Mouse (Mus musculus) stomach, embryonic 15.5 days (tissue): ENCODE data around the gene Mast4. TPM values are rescaled to one million over a fixed set of nuclear protein-coding genes. Genes with fewer than 3 reads are reported as not detected.
A peak's percentile ranks its signal among the peaks of the same experiment; 100 is the strongest.

Source experiments
- ATAC-seq: fragments of 200-750 bp; cut with Nextera tagmentation; 2 replicates; pipeline ENCODE4 v1.8.0; 2017; ENCODE audit warnings: low read depth, moderate number of reproducible peaks, moderate TSS enrichment; ENCODE audit not compliant: insufficient read depth, low FRiP score
- H3K27ac ChIP-seq: fragments of 300-500 bp; sonication (generic); 2 replicates; pipeline ENCODE4 v1.5.1; 2015; ENCODE audit warnings: mild to moderate bottlenecking, inconsistent platforms
- H3K27me3 ChIP-seq: fragments of 300-500 bp; sonication (generic); replicated peaks from 2 replicates; pipeline ENCODE4 v1.6.1; 2015; ENCODE audit warnings: inconsistent platforms
- H3K36me3 ChIP-seq: fragments of 300-500 bp; sonication (generic); 2 replicates; pipeline ENCODE4 v1.6.1; 2015; ENCODE audit warnings: inconsistent platforms
- H3K4me1 ChIP-seq: fragments of 300-500 bp; sonication (generic); 2 replicates; pipeline ENCODE4 v1.6.1; 2015; ENCODE audit warnings: inconsistent platforms
- H3K4me2 ChIP-seq: fragments of 300-500 bp; sonication (generic); 2 replicates; pipeline ENCODE4 v1.6.1; 2015; ENCODE audit warnings: mild to moderate bottlenecking, inconsistent platforms
- H3K4me3 ChIP-seq: fragments of 300-500 bp; sonication (generic); replicated peaks from 2 replicates; pipeline ENCODE4 v1.5.1; 2015; ENCODE audit warnings: inconsistent platforms
- H3K9ac ChIP-seq: fragments of 300-500 bp; sonication (generic); 2 replicates; pipeline ENCODE4 v1.6.1; 2015; ENCODE audit warnings: inconsistent platforms
- H3K9me3 ChIP-seq: fragments of 300-500 bp; sonication (generic); 2 replicates; pipeline ENCODE4 v1.6.1; 2016; ENCODE audit warnings: inconsistent platforms
- WGBS: fragments of 180-500 bp; shearing (Covaris S2); methylation state at CpG from one replicate; pipeline ENCODE4 v1.1.7; 2015; 5-methylcytosine and 5-hydroxymethylcytosine counted together
- polyA plus RNA-seq: library from polyadenylated mRNA; unstranded; fragments of >200 nt; fragmentation: Nextera tagmentation; extraction: Ambion mirVana; gene quantifications from 2 replicates; pipeline ENCODE4 v1.2.1, GENCODE M21; 2015

The Mast4 gene
- polyA plus RNA-seq, 1 experiment from 2014 or later, result 29.5 TPM

- no peaks in the 10 kb centered on the region for H3K9me3 ChIP-seq
- no peaks in the 10 kb centered on the region for H3K4me1 ChIP-seq
- 58% methylated on average over 17 of the region's 17 CpGs for WGBS
- no peaks in the 10 kb centered on the region for H3K27me3 ChIP-seq
- H3K4me2 ChIP-seq, result no peak overlapping the region
- H3K36me3 ChIP-seq, result no peaks in the 10 kb centered on the region
- ATAC-seq, result no peak
- H3K9ac ChIP-seq, result no peak overlapping the region
- H3K27ac ChIP-seq, result no peak overlapping the region
- no peak overlapping the region for H3K4me3 ChIP-seq
These were observed 108.1 kb downstream of the Mast4 start for GRCm38 (mm10) chr13:103225895-103226815.

GRCm38 (mm10) chr13:103225217-103225894 is 108.9 kb downstream of the Mast4 start:
- Histone ChIP-seq H3K4me1 (no peaks in the 10 kb centered on the region), H3K27me3 (no peaks in the 10 kb centered on the region), H3K9ac (no peak overlapping the region), H3K27ac (no peak overlapping the region), H3K4me3 (no peak overlapping the region), H3K9me3 (no peaks in the 10 kb centered on the region), H3K36me3 (no peaks in the 10 kb centered on the region), H3K4me2 (no peak overlapping the region)
- 57% methylated on average over 11 of the region's 11 CpGs for WGBS
- ATAC-seq, result no peak

- 32% methylated on average over 11 of the region's 11 CpGs for WGBS
- Histone ChIP-seq H3K9me3 (no peaks in the 10 kb centered on the region), H3K4me1 (no peaks in the 10 kb centered on the region), H3K27me3 (no peaks in the 10 kb centered on the region), H3K27ac (no peak overlapping the region), H3K4me3 (no peak overlapping the region), H3K9ac (no peak overlapping the region), H3K36me3 (no peaks in the 10 kb centered on the region), H3K4me2 (no peak overlapping the region)
- no peak for ATAC-seq
These were observed 113.7 kb downstream of the Mast4 start for GRCm38 (mm10) chr13:103220479-103221064.

- Histone ChIP-seq H3K4me1 (no peaks in the 10 kb centered on the region), H3K4me3 (no peak overlapping the region), H3K27me3 (no peaks in the 10 kb centered on the region), H3K4me2 (no peak overlapping the region), H3K9ac (no peak overlapping the region), H3K27ac (no peak overlapping the region), H3K9me3 (no peaks in the 10 kb centered on the region), H3K36me3 (no peaks in the 10 kb centered on the region)
- ATAC-seq, result no peak
- WGBS, result 56% methylated on average over 2 of the region's 2 CpGs
These were observed 114.3 kb downstream of the Mast4 start for GRCm38 (mm10) chr13:103219999-103220398.

GRCm38 (mm10) chr13:103217486-103217885 is 116.8 kb downstream of the Mast4 start:
- Histone ChIP-seq H3K4me1 (0 out of 2 replicates have a peak, but pooled peaks cover under 1% of the 10 kb centered on the region), H3K9ac (no peak overlapping the region), H3K27me3 (no peaks in the 10 kb centered on the region), H3K9me3 (no peaks in the 10 kb centered on the region), H3K27ac (no peak overlapping the region), H3K4me3 (no peak overlapping the region), H3K4me2 (no peak overlapping the region), H3K36me3 (no peaks in the 10 kb centered on the region)
- no peak for ATAC-seq
- WGBS, result 66% methylated on average over 3 of the region's 3 CpGs

- H3K9me3 ChIP-seq, result no peaks in the 10 kb centered on the region
- H3K36me3 ChIP-seq, result no peaks in the 10 kb centered on the region
- no peak overlapping the region for H3K4me2 ChIP-seq
- H3K27ac ChIP-seq, result no peak overlapping the region
- H3K4me1 ChIP-seq, result peaks cover 7% of the 10 kb centered on the region; the same call in 1 of the 2 replicates
- ATAC-seq, result no peak
- H3K4me3 ChIP-seq, result no peak overlapping the region
- 85% methylated on average over 3 of the region's 3 CpGs for WGBS
- H3K27me3 ChIP-seq, result no peaks in the 10 kb centered on the region
- H3K9ac ChIP-seq, result no peak overlapping the region
These were observed 119.8 kb downstream of the Mast4 start for GRCm38 (mm10) chr13:103214506-103214905.

- Histone ChIP-seq H3K4me3 (no peak overlapping the region), H3K4me1 (peaks cover 7% of the 10 kb centered on the region; the same call in 1 of the 2 replicates), H3K9ac (no peak overlapping the region), H3K9me3 (no peaks in the 10 kb centered on the region), H3K36me3 (no peaks in the 10 kb centered on the region), H3K4me2 (peak overlapping the region; percentile 21; the same call in 1 of the 2 replicates), H3K27me3 (no peaks in the 10 kb centered on the region), H3K27ac (peak overlapping the region; percentile 68)
- WGBS, result 30% methylated on average over 6 of the region's 6 CpGs
- ATAC-seq, result no peak
These were observed 122.3 kb downstream of the Mast4 start for GRCm38 (mm10) chr13:103211953-103212352.

- Histone ChIP-seq H3K9me3 (no peaks in the 10 kb centered on the region), H3K9ac (no peak overlapping the region), H3K4me1 (peaks cover 7% of the 10 kb centered on the region; the same call in 1 of the 2 replicates), H3K27ac (peak overlapping the region; percentile 68), H3K36me3 (no peaks in the 10 kb centered on the region), H3K4me2 (peak overlapping the region; percentile 21; the same call in 1 of the 2 replicates), H3K4me3 (no peak overlapping the region), H3K27me3 (no peaks in the 10 kb centered on the region)
- WGBS, result 45% methylated on average over 11 of the region's 11 CpGs
- ATAC-seq, result peak; percentile 70; the same call in 1 of the 2 replicates
These were observed 122.8 kb downstream of the Mast4 start for GRCm38 (mm10) chr13:103211501-103211941.

- Histone ChIP-seq H3K27ac (peak overlapping the region; percentile 68; the same call in 1 of the 2 replicates), H3K9ac (no peak overlapping the region), H3K4me2 (no peak overlapping the region), H3K36me3 (no peaks in the 10 kb centered on the region), H3K4me1 (peaks cover 7% of the 10 kb centered on the region; the same call in 1 of the 2 replicates), H3K4me3 (no peak overlapping the region), H3K9me3 (no peaks in the 10 kb centered on the region), H3K27me3 (no peaks in the 10 kb centered on the region)
- no peak for ATAC-seq
- WGBS, result 87% methylated on average over 4 of the region's 4 CpGs
These were observed 123.6 kb downstream of the Mast4 start for GRCm38 (mm10) chr13:103210746-103211145.

- ATAC-seq, result no peak
- no peak overlapping the region for H3K4me3 ChIP-seq
- 69% methylated on average over 4 of the region's 4 CpGs for WGBS
- H3K9ac ChIP-seq, result no peak overlapping the region
- H3K27me3 ChIP-seq, result no peaks in the 10 kb centered on the region
- no peaks in the 10 kb centered on the region for H3K36me3 ChIP-seq
- H3K9me3 ChIP-seq, result no peaks in the 10 kb centered on the region
- H3K4me2 ChIP-seq, result no peak overlapping the region
- H3K27ac ChIP-seq, result no peak overlapping the region
- peaks cover 4% of the 10 kb centered on the region; the same call in 1 of the 2 replicates for H3K4me1 ChIP-seq
These were observed 127.1 kb downstream of the Mast4 start for GRCm38 (mm10) chr13:103207199-103207598.

- Histone ChIP-seq H3K9me3 (no peaks in the 10 kb centered on the region), H3K36me3 (no peaks in the 10 kb centered on the region), H3K4me3 (no peak overlapping the region), H3K27me3 (no peaks in the 10 kb centered on the region), H3K4me2 (no peak overlapping the region), H3K27ac (no peak overlapping the region), H3K9ac (no peak overlapping the region), H3K4me1 (no peaks in the 10 kb centered on the region)
- WGBS, result 78% methylated on average over 9 of the region's 9 CpGs
- no peak for ATAC-seq
These were observed 127.7 kb downstream of the Mast4 start for GRCm38 (mm10) chr13:103206644-103207043.
